Mouse (Mus musculus) erythroblast, adult 5-6 weeks (primary cell): ENCODE measurements around the gene Vps18. TPM values are rescaled to one million over a fixed set of nuclear protein-coding genes. Genes with fewer than 3 reads are reported as not detected.

Source experiments
- ATAC-seq: replicated peaks from 2 replicates; pipeline ENCODE4 v1.8.0; 2016; ENCODE audit warnings: moderate number of reproducible peaks, mild to moderate bottlenecking, moderate TSS enrichment, inconsistent platforms; ENCODE audit not compliant: poor library complexity, low FRiP score, severe bottlenecking
- total RNA-seq, 2 experiments: library from RNA; stranded (forward) in 1 of 2; stranded (reverse) in 1 of 2; fragments of 150-400 nt in 1 of 2; fragments of 200-764, 138-1000 nt in 1 of 2; gene quantifications; 2 replicates each; pipeline versions ENCODE4 v1.2.3 to v1.2.4; 2015 to 2017; ENCODE audit warnings: low replicate concordance in 2 of 2

Vps18 gene
- total RNA-seq, 2 experiments from 2014 or later = 1.2 to 3.1 TPM

DNA sequence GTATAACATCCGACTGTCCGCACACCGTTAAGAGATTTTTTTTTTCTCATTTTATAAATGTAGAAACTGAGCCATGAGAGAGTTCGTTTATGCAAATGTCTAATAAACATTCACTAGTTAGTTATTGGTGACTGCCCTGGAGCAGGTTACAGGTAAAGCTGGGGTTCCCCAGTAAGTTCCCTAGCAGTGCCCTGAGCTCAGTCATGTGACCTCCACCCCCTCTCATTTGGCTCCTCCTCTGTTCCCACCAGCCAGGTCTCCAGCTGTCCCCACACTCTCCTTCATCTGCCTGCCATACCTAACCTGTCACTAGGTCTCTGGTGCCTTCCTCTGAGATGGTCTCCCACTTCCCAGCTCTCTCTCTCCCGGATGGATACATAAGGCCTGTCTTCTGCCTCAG lies 1.2 kb upstream of the Vps18 start:
- no peak for ATAC-seq

DNA sequence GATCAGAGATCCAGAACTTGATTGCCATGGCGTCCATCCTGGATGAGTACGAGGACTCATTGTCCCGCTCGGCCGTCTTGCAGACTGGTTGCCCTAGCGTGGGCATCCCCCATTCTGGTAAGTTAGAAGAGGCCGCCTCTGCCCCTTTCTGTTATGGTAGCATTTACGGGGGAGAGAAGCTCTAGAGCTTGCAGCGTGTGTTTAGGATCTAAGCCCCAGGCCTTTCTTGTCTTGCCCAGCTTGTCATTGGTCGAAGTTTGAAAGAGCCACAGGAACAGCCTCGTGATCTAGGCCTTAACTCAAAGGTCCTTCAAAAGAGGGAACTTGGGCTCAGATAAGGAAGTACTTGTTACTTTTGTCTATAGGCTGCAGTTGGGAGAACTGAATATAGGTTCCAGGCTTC lies 475 bp downstream of the Vps18 start:
- peak; percentile 13 for ATAC-seq

DNA sequence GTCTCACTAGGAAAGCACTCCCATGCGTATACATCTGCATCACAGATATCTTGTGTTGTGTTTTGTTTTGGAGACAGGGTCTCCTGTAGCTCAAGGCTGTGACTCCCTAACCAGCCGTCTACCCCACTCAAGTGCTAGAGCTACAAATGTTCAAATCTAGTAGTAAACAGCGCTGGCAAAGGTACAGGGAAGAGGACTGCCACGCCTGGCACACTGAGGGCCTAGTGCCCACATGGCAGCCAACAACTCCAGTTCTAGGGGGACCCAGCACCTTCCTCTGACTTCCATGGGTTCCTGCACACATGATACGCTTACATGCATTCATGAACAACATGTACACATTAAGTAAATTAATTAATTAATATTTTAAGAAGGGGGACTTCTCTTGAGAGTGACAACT lies 3.7 kb downstream of the Vps18 start:
- ATAC-seq = no peak

DNA sequence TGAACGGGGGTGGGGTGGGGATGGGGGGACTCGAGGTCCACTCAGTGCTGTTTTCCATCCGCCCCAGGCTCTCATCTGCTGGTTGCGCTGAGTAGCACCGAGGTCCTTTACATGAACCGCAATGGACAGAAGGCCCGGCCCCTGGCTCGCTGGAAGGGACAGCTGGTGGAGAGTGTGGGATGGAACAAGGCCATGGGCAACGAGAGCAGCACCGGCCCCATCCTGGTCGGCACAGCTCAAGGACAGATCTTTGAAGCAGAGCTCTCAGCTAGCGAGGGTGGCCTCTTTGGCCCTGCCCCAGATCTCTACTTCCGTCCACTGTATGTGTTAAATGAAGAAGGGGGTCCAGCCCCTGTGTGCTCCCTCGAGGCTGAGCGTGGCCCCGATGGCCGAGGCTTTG lies 4.3 kb downstream of the Vps18 start:
- ATAC-seq = no peak

DNA sequence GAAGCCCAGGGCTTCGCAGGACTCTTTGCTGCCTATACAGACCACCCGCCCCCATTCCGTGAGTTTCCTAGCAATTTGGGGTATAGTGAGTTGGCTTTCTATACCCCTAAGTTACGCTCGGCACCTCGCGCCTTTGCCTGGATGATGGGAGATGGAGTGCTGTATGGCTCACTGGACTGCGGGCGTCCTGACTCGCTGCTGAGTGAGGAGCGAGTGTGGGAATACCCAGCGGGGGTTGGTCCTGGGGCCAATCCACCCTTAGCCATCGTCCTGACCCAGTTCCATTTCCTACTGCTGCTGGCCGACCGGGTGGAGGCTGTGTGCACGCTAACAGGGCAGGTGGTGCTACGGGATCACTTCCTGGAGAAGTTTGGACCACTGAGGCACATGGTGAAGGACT lies 4.8 kb downstream of the Vps18 start:
- no peak for ATAC-seq

DNA sequence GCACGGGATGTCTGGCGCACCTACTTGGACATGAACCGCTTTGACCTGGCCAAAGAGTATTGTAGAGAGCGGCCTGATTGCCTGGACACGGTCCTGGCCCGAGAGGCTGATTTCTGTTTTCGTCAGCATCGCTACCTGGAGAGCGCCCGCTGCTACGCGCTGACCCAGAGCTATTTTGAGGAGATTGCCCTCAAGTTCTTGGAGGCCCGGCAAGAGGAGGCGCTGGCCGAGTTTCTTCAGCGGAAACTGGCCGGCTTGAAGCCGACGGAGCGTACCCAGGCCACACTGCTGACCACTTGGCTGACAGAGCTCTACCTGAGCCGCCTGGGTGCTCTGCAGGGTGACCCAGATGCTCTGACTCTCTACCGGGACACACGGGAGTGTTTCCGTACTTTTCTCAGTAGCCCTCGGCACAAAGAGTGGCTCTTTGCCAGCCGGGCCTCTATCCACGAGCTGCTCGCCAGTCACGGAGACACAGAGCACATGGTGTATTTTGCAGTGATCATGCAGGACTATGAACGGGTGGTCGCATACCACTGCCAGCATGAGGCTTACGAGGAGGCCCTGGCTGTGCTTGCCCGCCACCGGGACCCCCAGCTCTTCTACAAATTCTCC lies 5.3 kb downstream of the Vps18 start:
- ATAC-seq = no peak

DNA sequence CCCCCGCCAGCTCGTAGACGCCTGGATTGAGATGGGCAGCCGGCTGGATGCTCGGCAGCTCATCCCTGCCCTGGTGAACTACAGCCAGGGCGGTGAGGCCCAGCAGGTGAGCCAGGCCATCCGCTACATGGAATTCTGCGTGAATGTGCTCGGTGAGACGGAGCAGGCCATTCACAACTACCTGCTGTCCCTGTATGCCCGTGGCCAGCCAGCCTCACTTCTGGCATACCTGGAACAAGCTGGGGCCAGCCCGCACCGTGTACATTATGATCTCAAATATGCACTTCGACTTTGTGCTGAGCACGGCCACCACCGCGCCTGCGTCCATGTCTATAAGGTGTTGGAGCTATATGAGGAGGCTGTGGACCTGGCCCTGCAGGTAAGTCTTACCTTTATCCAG lies 5.9 kb downstream of the Vps18 start:
- no peak for ATAC-seq

DNA sequence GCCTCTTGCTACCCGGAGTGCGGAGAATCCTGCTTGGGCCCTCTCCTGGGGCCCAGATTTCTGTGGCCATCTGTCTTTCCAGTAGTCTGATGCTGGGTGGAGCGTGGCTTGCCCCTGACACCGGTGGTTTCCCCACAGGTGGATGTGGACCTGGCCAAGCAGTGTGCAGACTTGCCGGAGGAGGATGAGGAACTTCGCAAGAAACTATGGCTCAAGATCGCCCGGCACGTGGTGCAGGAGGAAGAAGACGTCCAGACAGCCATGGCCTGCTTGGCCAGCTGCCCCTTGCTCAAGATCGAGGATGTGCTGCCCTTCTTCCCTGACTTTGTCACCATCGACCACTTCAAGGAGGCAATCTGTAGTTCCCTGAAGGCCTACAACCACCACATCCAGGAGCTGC lies 8.2 kb downstream of the Vps18 start:
- ATAC-seq = no peak

DNA sequence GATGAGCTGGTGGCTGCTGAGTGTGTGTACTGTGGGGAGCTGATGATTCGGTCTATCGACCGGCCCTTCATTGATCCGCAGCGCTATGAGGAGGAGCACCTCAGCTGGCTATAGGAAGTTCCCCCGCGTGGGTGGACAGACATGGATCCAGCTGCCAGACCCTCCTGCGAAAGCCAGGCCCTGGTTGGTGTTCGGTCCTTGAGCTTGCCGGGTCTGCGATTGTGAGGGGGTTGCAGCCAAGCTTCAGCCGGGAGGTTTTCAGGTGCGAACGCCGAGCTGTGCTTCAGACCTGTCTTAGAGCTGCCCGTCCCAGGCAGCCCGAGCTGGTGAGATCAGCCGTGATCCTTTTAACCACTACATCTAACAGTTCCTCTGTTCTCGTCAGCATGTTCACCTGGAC lies 9.0 kb downstream of the Vps18 start:
- ATAC-seq = no peak

DNA sequence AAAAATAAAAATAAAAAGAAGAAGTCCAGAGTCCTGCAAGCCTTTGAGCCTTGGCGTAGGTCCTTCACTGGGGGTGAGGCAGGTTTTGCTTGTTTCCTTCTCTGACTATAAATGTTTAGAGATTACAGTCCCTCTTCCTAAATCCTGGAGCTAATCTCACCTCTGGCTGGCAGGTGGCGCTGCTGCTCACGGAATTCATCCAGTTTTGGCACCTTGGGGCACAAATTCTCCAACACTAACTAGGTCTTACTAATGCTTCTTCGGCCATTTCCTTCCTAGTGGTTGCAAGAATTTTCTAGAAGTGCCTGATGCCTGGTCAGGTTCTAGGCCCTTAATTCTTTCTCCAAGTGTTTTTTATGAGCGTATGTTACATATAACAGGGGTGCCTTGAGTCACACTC lies 9.8 kb downstream of the Vps18 start:
- ATAC-seq = no peak

DNA sequence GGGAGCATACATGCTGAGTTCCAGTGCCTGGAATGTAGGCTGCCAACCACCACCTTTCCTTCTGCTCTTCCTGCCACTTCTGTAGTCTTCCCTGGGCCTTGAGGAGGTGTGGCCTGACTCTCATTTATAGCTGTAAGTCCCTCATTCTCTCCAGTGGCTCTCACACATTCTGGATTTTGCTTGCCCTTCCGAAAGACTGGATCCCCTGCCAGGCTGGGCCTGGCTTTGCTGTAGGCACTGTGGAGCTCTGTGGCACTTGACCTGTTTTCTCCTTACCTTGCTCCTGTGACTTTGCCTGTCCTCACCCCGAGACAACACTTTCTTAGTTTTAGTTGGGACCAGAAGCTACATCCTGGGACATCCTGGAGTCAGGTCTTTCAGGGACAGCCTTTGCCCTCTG lies 10.3 kb downstream of the Vps18 start:
- no peak for ATAC-seq

DNA sequence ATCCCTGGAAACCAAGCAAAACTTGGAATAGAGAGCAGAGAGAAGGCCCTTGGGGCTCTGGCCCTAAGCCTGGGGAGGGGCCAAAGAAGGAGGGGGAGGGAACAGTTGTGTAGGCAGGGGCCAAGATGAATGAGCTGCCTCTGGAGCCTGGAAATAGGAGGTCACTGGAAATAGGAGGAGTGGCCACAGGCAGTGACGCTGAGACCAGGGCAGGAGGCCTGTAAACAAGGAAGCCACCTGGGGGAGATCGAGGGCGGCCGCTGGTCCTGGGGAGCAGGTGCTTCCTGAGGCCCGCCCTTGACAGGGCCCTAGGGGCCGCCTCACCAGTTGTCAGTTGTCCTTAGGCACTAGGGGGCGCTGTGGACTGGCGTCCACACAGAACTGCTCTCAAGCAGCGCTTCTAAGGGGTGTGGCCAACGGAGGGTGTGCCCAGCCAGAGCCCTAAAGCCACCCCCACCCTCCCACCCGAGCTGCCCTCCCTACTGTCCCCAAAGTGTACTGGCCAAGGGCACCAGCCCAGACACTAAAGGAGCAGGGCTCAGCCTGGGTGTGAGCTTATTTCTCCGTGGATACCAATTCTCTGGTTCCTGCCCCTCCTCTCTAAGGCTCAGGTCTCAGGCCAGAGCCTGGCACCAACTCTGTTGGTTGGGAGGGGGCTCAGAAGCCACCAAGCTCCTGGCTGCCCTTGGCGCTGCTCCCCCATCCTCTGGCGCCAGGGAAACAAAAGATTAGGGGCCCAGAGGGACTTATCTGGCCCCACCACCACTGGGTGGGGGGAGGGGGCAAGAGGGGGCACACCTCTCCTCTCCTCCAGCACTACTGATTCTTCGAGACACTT lies 11.7 kb downstream of the Vps18 start:
- peak; percentile 85 for ATAC-seq

DNA sequence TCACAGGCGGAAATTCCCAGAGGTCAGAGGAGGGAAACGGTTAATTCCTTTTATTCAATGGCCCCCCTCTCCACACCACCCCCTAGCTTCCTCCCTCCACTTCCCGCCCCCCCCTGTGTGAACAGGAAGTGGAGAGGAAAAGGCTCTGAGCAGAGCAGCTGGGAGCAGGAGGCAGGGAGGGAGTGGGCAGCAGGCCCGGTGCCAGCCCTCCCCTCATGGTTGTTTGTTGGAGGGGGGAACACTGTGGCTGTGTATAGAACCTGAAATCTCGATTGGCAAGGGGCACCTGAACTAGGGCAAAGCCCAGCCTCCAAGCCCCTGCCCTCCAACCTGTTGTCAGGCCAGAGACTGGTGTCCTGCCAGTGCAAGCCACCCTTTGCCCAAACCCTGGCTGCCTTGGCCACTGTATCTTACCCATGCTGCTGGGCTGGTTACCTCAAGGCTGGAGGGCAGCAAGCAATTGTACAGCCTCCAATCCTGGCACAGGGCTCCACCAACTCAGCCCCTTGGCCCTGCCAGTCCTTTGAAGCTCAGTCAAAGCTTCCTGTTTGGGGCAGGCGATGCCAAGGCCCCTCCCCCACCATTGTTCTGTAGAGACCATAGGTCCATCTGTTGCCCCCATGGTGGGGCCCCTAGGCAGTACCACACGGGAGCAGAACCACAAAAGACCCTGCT lies 12.4 kb downstream of the Vps18 start:
- no peak for ATAC-seq

DNA sequence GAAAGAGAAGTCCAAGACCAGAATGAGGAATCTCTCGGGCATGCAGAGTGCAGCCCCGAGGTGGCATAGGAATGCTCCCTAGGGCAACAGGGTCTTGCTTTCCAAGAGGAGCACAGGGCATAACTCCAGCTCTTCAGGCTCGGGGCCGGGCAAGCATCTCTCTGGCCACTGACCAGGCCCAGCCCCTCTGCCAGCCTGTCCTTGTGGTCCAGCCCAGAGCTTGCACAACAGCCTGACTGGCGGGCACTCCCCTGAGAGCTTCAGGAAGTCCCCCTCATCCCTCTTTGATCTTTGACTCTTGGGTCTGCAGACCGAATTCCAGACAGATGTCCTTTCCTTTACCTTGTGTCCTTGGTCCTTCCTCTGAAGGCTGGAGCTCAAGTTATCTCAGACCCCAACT lies 14.3 kb downstream of the Vps18 start:
- no peak for ATAC-seq

DNA sequence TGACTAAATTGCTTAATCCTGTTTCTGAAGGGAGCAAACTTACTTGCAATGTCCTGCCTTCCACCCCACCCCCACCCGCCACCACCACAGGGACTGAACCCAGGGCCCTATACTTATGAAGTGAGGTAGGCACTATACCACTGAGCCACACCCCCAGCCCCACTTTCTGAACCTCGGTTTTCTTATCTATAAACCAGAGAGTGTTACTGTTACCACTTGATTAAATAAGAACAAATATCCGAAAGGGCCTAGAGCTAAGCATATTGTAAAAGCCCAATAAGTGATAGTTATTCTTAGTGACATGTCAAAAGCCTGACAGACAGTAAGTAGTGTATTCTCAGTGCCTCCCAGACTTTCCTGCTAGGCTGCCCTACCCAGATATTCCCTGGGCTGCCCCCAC lies 15.9 kb downstream of the Vps18 start:
- ATAC-seq = no peak

DNA sequence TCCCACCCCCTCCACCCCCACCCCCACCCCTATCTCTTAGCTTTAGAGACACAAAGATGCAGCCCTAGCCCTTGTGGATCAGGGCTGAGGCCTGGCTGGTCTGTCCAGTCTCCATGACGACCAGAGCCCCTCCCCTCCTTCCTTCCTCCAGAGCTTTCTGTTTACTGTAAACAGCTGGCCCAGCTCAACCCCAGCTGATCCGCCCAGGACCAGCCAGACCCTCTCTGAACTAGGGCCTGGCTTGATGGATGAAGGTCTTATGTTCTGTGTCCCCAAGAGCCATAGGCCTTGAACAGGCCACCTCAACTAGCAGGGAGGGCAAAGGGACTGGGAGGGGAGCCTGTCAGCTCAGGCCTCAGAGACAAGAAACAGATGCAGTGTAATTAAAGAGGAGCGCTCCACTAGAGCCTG lies 16.3 kb downstream of the Vps18 start:
- ATAC-seq = no peak

DNA sequence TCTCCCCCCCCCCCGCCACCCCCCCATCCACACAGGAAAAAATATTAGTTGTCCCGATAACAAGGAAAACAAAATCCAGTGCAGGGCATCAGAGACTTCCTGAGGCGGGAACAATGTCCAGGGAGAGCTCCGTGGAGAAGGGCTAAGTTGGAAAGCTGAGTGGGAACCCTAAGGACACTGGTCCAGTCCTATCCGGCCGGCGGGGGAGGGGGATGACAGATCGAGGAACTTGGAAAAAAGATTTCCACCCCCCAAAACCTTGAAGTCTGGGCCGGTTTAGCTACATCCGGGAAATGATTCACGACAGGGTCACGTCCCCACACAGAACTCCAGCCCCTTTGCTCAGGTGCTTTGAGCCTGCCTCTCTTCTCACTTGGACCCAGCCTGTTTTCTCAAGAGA lies 23.0 kb downstream of the Vps18 start:
- ATAC-seq = no peak

DNA sequence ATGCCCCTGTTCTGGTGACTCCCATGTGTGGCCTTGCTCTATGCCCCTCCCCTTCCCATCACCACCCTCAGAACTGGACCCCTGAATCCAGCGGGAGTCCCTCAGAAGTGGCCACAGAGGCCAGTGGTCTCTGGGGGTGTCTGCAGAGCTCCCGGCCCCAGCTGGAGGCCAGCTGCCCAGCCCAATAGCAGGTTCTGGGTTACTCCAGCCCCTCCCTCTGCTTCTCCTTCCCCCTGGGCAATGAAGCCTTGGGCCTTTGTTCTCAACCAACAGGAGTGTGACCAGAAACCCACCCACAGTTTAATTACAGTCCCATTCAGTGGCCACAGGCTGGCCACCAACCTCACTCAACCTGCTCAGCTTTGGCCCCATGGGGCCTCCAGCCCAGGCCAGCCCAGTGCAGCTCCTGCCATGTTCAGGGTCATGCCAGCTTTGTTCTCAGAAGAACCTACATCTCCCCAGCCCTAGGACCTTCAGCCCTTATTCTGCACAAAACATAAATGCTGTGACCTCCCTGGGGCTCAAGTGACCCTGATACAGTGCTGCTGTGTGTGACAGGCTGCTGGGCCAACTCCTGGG lies 23.9 kb downstream of the Vps18 start:
- no peak for ATAC-seq

DNA sequence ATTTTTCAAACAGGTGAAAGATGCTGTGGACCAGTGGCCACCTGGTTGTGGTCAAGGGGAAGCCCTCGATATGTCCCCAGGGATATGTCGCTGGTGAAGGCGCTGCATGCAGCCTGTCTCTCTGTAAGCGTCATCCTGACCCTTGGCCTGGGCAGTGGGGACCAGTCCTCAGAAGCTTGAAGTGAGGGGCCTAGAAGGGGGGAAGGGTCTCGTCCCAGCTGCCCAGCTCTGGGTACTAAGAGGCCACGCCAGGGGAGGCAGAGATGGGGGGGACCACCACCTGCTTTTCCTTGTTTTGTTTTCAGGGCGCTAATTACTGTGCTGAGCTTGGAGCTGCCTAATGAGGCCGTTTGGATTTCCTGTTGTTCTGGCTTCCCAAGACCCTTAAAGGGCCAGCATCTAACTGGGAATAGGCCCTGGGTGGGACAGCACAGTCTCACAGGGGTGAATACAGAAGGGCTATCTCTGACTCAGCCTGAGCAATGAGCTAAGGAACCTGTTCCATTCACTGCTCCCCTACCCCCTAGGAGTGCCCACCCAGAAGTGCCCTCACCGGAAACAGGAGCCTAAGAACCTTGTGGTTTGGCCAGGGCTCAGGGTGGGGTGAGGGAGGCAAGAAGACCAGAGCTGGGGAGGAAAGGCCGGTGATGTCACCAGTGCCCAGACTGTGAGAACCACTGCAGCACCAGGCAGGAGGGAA lies 25.4 kb downstream of the Vps18 start:
- ATAC-seq = no peak

DNA sequence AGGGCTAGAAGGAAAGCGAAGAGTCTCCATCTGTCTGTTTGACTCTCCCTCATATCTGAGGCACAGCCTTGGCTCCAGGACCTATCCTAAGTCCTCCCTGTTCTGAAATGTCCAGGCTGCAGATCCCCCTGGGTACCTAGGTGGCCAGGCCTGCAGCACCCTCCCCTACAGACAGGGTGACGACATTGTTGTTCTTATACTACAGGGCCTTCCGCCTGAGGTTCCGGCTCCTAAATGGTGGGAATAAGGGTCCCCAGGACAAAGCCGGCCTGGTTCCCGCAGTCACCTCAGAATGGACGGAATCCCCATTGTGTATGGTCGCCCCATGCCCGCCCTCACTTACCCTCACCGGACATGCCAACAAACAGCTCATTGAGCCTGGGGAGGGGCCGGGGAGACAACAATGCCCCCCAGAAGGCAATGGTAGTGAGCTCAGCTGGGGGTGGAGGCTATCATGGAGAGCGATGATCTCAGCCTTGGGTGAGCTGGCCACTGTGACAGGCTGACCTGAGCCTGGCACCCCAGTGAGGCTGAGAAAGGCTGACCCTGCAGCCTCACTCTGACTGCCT lies 26.3 kb downstream of the Vps18 start:
- ATAC-seq = no peak
